Comparison of ENCODE assay signal across 14 mouse cellular contexts in genomic region chr9:72701441-72701840, GRCm38 (mm10). TPM values are rescaled to one million over a fixed set of nuclear protein-coding genes. Genes with fewer than 3 reads are reported as not detected.
A peak's percentile ranks its signal among the peaks of the same experiment; 100 is the strongest.
DNase-seq lines count a peak whose midpoint lies in the region; ATAC-seq and TF ChIP-seq lines count a peak whose summit lies in the region.
"Had no signal": no experiment of that assay in that cellular context is flagged by ENCODE, and none has a peak within 500 bp of the region (broad histone marks: within the 10 kb centered on the region; RNA-seq: fewer than 3 reads in every experiment).

No protein-coding gene starts in this region.

- 66% methylated on average over 8 of the region's 8 CpGs for WGBS in heart, embryonic 15.5 days

- peaks cover 67% of the 10 kb centered on the region for H3K4me1 ChIP-seq in heart, embryonic 15.5 days (replicated peaks)
- peaks cover 33% of the 10 kb centered on the region for H3K4me1 ChIP-seq in embryonic fibroblast, embryonic 13.5 days (ENCODE audit: control insufficient read depth, insufficient read depth, low read length)
- H3K4me1 ChIP-seq: embryonic facial prominence, embryonic 10.5 days had no signal

- peak; percentile 65 for DNase-seq in heart, adult 11 months
- DNase-seq in heart, postnatal 36 days = no peak
- no peak for DNase-seq in heart, postnatal 14 days
- peak; percentile 24 for DNase-seq in 3134 (ENCODE audit: extremely low read depth, insufficient read length, low spot score)
- DNase-seq in frontal cortex, postnatal 36 days (ENCODE audit: low spot score in 2 of 2) = no peak
- DNase-seq in urinary bladder, postnatal 10 days (ENCODE audit: low spot score) = no peak

- peak overlapping the region; percentile 48 for H3K27ac ChIP-seq in heart, embryonic 15.5 days
- peak overlapping the region; percentile 51 for H3K27ac ChIP-seq in embryonic fibroblast, embryonic 13.5 days (ENCODE audit: insufficient read depth, low read length)
- H3K27ac ChIP-seq: embryonic facial prominence, embryonic 10.5 days; forebrain, embryonic 10.5 days; hindbrain, embryonic 13.5 days had no signal

- intact Hi-C loops in heart, postnatal 36 days (cut with DNase I) = no loop called here
- intact Hi-C loops in heart, postnatal 14 days (cut with DNase I) = no loop called here

- TF ChIP-seq POLR2A in embryonic fibroblast, embryonic 13.5 days (IDR thresholded peaks at IDR 0.05; ENCODE audit: low read depth, low read length) = no peak

- H3K9me3 ChIP-seq in heart, embryonic 15.5 days (replicated peaks) = no peaks in the 10 kb centered on the region
- H3K9me3 ChIP-seq: embryonic facial prominence, embryonic 10.5 days; forebrain, embryonic 10.5 days; hindbrain, embryonic 13.5 days had no signal

- H3K4me3 ChIP-seq in heart, embryonic 15.5 days = no peak overlapping the region
- no peak overlapping the region for H3K4me3 ChIP-seq in embryonic fibroblast, embryonic 13.5 days (ENCODE audit: insufficient read depth, low read length)
- H3K4me3 ChIP-seq: embryonic facial prominence, embryonic 10.5 days; erythroblast, embryonic 14.5 days; forebrain, embryonic 10.5 days; hindbrain, embryonic 13.5 days had no signal

- TF ChIP-seq CTCF in embryonic fibroblast, embryonic 13.5 days (IDR thresholded peaks at IDR 0.05; ENCODE audit: borderline replicate concordance, insufficient read depth, low read length) = no peak

- no peak overlapping the region for H3K9ac ChIP-seq in heart, embryonic 15.5 days
- H3K9ac ChIP-seq: hindbrain, embryonic 13.5 days had no signal

- no peak overlapping the region for H3K4me2 ChIP-seq in heart, embryonic 15.5 days
- H3K4me2 ChIP-seq: hindbrain, embryonic 13.5 days had no signal

- ATAC-seq in heart, embryonic 15.5 days (replicated peaks; ENCODE audit: insufficient number of reproducible peaks, insufficient read depth, low FRiP score, low read depth) = no peak
- ATAC-seq: forebrain, embryonic 16.5 days; hindbrain, postnatal 0 days had no signal

- no peaks in the 10 kb centered on the region for H3K27me3 ChIP-seq in heart, embryonic 15.5 days
- H3K27me3 ChIP-seq: hindbrain, embryonic 13.5 days had no signal

- H3K36me3 ChIP-seq in heart, embryonic 15.5 days = peaks cover 76% of the 10 kb centered on the region

RNA-seq across cellular contexts. Expression of gene Nedd4, which starts 39.3 kb away (rescaled TPM):
- total RNA-seq in heart, postnatal 36 days (2021) = 100 to 1,000 TPM; 366 to 383 TPM
- 450 and 481 TPM in 2 replicates for polyA plus RNA-seq in heart, embryonic 15.5 days (2015; fragmentation: Nextera tagmentation; extraction: Ambion mirVana)
- 100 to 1,000 TPM; 405 to 416 TPM for total RNA-seq in heart, postnatal 14 days (2021)
- 1,359 and 1,364 TPM in 2 replicates for polyA plus RNA-seq in embryonic fibroblast, embryonic 13.5 days (2011; ENCODE audit: insufficient read length, low read depth, missing spikeins)

Comparison
In these comparisons a context has a peak if more than half of its experiments do, and no peak if none do; other contexts are left out.
1. DNase-seq: peak in heart, adult 11 months (single experiment) and 3134 (single experiment); none in heart, postnatal 36 days (0 of 2), heart, postnatal 14 days (0 of 2), frontal cortex, postnatal 36 days (0 of 2) and urinary bladder, postnatal 10 days (single experiment).